Mouse (Mus musculus): ENCODE results near the gene Sugp2. TPM values are rescaled to one million over a fixed set of nuclear protein-coding genes. Genes with fewer than 3 reads are reported as not detected.

Gene Sugp2
- polyA plus RNA-seq, 1 experiment = 31.6 TPM

DNA sequence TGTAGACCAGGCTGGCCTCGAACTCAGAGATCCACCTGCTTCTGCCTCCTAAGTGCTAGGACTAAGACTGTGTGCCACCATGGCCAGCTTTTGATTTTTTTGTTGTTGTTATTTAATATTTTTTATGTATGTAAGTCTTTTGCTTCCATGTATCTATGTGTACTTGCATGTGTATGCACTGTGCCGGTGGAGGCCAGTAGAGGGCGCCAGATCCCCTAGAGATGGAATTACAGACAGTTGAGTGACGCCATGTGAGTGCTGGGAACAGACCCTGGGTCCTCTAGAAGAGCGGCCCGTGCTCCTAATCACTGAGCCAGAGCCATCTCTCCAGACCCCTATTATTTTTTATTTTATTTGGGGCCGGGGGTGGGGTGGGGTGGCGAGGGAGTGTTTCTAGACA is 52.7 kb downstream of the Sugp2 start:
- Histone ChIP-seq H3K4me1 (peaks cover 40% of the 10 kb centered on the region), H3K27me3 (replicated peaks) (no peaks in the 10 kb centered on the region), H3K9me3 (no peaks in the 10 kb centered on the region), H3K36me3 (replicated peaks; ENCODE audit: low read length) (peaks cover 74% of the 10 kb centered on the region), H3K4me3 (replicated peaks) (no peak overlapping the region)
- TF ChIP-seq FLI1 (IDR thresholded peaks at IDR 0.05; ENCODE audit: low read length) = no peak
- no peak for TF ChIP-seq GATA1 (IDR thresholded peaks at IDR 0.05; ENCODE audit: borderline replicate concordance, low read length)

DNA sequence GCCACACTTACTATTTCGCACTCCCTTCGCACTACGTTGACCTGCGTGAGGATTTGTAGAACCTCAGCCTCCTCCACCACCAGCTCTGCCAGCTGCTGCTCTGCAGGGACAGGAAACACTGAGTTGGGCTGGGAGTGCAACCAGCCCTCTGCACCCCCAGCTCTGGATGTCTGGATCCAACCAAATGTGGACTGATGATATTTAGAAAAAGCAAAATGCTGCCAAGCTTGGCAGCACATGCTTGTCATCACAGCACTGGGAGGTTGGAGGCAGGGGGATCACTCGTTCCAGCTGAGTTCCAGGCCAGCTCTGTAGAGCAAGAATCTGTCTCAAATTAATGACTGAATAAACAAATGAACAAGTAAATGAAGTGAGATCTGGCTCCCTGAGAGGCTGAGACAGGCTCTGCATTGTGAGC is 60.0 kb downstream of the Sugp2 start:
- H3K9me3 ChIP-seq = no peaks in the 10 kb centered on the region
- peaks cover 96% of the 10 kb centered on the region for H3K36me3 ChIP-seq (replicated peaks; ENCODE audit: low read length)

DNA sequence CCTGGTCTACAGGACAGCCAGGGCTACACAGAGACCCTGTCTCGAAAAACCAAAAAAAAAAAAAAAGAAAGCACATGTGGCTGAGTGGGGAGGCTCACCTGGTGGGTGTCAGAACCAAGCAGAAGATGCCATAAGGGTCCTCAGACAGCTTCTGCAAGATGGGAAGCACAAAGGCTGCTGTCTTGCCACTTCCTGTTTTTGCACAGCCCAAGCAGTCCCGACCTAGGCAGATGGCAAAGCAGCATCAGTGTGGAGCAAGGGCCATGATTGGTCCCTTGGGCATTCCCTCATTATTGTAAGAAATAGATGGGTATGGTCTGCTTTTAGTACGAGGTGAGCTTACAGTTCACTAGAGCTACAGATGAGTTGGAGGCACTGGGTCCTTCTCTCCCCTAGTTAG is 66.9 kb downstream of the Sugp2 start:
- H3K27me3 ChIP-seq (replicated peaks) = no peaks in the 10 kb centered on the region
- peaks cover 52% of the 10 kb centered on the region for H3K4me1 ChIP-seq
- H3K36me3 ChIP-seq (replicated peaks; ENCODE audit: low read length) = peaks cover 70% of the 10 kb centered on the region
- H3K9me3 ChIP-seq = no peaks in the 10 kb centered on the region
- TF ChIP-seq FLI1 (IDR thresholded peaks at IDR 0.05; ENCODE audit: low read length) (no peak), GATA1 (IDR thresholded peaks at IDR 0.05; ENCODE audit: borderline replicate concordance, low read length) (no peak)
- H3K4me3 ChIP-seq (replicated peaks) = peak overlapping the region; percentile 79

More for the DNA sequence above, 60.0 kb downstream of the Sugp2 start:
- no peak for TF ChIP-seq FLI1 (IDR thresholded peaks at IDR 0.05; ENCODE audit: low read length)
- no peak for TF ChIP-seq GATA1 (IDR thresholded peaks at IDR 0.05; ENCODE audit: borderline replicate concordance, low read length)
- no peaks in the 10 kb centered on the region for H3K27me3 ChIP-seq (replicated peaks)
- no peak overlapping the region for H3K4me3 ChIP-seq (replicated peaks)
- H3K4me1 ChIP-seq = peaks cover 22% of the 10 kb centered on the region; the same call in 1 of the 2 replicates

DNA sequence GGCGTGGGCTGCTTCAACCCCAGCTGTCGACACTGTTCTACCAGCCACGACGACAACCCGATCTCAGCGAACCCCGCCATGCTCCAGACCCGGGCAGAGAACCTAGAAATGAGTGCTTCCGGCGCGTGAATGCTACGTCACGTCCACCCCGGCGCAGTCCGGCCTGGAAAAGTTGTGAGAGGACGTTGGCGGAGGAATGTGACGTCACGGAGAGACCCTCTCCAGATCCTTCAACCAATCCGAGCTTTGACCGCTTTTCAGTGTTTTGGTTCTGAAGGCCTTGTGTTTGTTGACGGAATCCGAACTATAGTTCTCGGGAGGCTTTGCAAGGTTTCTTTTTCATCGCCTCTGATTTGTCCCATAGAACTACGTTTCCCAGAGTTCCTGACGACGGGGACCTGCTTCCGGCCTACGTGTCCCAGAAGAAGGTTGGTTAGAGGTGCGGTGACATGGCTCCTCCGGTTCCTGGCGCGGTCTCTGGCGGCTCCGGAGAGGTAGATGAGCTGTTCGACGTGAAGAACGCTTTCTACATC is 68.4 kb downstream of the Sugp2 start, which contains the start of the genes Ddx49 and Cope:
Gene Ddx49, minus strand, starts transcription at position 132 of the 533 bp plus-strand sequence.
Gene Cope, plus strand, starts transcription at position 161 of the 533 bp plus-strand sequence.
- no peaks in the 10 kb centered on the region for H3K27me3 ChIP-seq (replicated peaks)
- peaks cover 70% of the 10 kb centered on the region for H3K36me3 ChIP-seq (replicated peaks; ENCODE audit: low read length)
- H3K4me1 ChIP-seq = peaks cover 52% of the 10 kb centered on the region
- TF ChIP-seq FLI1 (IDR thresholded peaks at IDR 0.05; ENCODE audit: low read length) = no peak; the same call in 1 of the 2 replicates
- no peak for TF ChIP-seq GATA1 (IDR thresholded peaks at IDR 0.05; ENCODE audit: borderline replicate concordance, low read length)
- no peaks in the 10 kb centered on the region for H3K9me3 ChIP-seq
- peak within 1 kb of the TSS; percentile 99 for H3K4me3 ChIP-seq (replicated peaks)

DNA sequence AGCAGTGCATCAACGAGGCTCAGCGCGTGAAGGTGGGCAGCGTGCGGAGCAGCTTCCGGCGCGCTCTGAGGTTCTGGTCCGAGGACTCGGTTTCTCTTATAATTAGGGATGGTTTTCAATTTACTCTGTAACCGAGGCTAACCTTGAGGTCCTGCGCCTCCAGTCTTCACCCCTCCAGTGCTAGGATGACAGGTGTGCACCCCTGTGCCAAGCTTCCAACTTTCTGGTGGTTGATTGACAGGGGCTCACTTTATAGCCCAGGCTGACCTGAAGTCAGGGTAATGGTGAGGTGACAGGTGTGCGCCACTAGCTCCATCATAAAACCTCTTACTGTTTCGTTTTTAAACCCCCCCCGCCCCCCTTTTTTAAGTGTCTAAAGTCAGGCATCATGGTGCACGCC is 68.9 kb downstream of the Sugp2 start:
- TF ChIP-seq FLI1 (IDR thresholded peaks at IDR 0.05; ENCODE audit: low read length) (no peak), GATA1 (IDR thresholded peaks at IDR 0.05; ENCODE audit: borderline replicate concordance, low read length) (no peak)
- Histone ChIP-seq H3K9me3 (no peaks in the 10 kb centered on the region), H3K36me3 (replicated peaks; ENCODE audit: low read length) (peaks cover 70% of the 10 kb centered on the region), H3K4me1 (peaks cover 57% of the 10 kb centered on the region), H3K4me3 (replicated peaks) (peak overlapping the region; percentile 99), H3K27me3 (replicated peaks) (no peaks in the 10 kb centered on the region)

DNA sequence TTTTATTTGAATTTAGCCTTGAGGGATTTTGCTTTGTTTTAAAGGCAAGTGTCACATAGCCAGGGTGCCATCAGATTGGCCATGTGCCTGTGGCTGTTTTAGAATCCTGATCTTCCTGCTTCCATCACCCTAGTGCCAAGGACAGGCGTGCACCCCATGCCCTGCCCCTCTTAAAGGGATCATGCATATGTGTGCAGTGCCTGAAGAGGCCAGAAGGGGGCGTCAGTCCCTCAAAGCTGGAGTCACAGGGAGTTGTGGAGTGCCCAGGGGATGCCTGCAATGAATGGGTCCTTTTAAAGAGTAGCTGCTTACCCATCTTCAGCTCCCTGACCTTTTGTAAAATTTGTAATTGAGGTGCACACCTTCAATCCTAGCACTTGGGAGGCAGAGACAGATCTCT is 75.3 kb downstream of the Sugp2 start:
- H3K36me3 ChIP-seq (replicated peaks; ENCODE audit: low read length) = peaks cover 95% of the 10 kb centered on the region
- no peaks in the 10 kb centered on the region for H3K9me3 ChIP-seq
- H3K27me3 ChIP-seq (replicated peaks) = no peaks in the 10 kb centered on the region
- H3K4me3 ChIP-seq (replicated peaks) = no peak overlapping the region
- H3K4me1 ChIP-seq = peaks cover 35% of the 10 kb centered on the region
- TF ChIP-seq FLI1 (IDR thresholded peaks at IDR 0.05; ENCODE audit: low read length) (no peak), GATA1 (IDR thresholded peaks at IDR 0.05; ENCODE audit: borderline replicate concordance, low read length) (no peak)

DNA sequence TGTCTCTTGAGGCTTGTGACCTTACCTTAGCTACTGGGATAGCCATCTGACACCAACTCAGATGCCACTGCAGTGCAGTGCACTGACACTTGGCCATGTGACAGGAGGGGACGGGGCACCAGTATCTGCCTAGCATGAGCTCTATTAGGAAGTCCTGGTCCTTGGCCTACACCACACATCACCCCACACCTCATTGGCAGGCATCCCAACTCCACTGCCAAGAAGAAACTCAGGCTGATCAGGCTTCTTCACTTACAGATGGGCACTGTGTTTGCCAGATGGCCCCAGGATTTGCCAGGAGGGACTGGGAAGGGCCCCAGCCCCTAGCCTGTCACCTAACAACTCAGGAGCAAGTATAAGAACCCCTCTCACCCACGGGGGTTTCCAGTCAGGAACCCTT is 79.4 kb downstream of the Sugp2 start:
- H3K9me3 ChIP-seq = no peaks in the 10 kb centered on the region
- peaks cover 33% of the 10 kb centered on the region for H3K4me1 ChIP-seq
- TF ChIP-seq GATA1 (IDR thresholded peaks at IDR 0.05; ENCODE audit: borderline replicate concordance, low read length) (no peak), FLI1 (IDR thresholded peaks at IDR 0.05; ENCODE audit: low read length) (no peak)
- no peak overlapping the region for H3K4me3 ChIP-seq (replicated peaks)
- H3K36me3 ChIP-seq (replicated peaks; ENCODE audit: low read length) = peaks cover 54% of the 10 kb centered on the region
- peaks cover 36% of the 10 kb centered on the region for H3K27me3 ChIP-seq (replicated peaks)

DNA sequence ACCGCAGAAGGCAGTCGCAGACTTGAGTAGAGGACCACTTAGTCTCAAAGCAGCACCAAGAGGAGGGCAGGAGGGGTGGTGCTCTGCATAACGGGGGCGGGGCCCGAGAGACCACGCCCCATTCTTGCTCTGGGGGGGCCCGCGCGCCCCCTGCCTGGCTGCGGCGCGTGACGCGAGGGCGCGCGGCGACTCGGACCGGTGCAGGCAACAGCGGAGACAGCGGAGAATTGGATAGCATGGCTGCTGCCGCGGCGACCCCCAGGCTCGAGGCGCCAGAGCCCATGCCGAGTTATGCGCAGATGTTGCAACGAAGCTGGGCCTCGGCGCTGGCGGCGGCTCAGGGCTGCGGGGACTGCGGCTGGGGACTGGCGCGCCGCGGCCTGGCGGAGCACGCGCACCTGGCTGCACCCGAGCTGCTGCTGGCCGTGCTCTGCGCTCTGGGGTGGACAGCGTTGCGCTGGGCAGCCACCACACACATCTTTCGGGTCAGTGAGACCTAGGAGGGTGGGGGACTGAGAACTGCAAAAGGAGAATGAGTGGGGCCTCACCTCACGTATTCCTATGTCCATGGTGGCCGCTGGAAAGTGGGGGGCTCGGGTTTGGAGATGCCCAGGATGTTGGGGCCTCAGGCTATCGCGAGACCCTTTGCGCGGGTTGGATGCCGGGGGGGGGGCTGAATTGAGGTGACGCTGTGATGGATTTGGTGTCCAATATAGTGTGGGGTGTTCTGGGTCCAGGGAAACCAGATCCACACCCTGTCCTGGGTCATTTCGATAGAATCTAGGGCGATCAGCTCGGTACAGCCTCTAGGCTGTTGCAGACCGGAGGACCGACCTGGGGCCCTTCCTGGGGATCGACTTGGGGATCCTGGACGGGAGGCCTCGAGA is 81.8 kb downstream of the Sugp2 start, which contains the start of gene Cers1:
Gene Cers1, plus strand, starts transcription at position 152 of the 887 bp plus-strand sequence.
- Histone ChIP-seq H3K4me3 (replicated peaks) (peak within 1 kb of the TSS; percentile 92), H3K27me3 (replicated peaks) (peaks cover 54% of the 10 kb centered on the region), H3K4me1 (peaks cover 32% of the 10 kb centered on the region), H3K36me3 (replicated peaks; ENCODE audit: low read length) (peaks cover 32% of the 10 kb centered on the region), H3K9me3 (no peaks in the 10 kb centered on the region)
- TF ChIP-seq FLI1 (IDR thresholded peaks at IDR 0.05; ENCODE audit: low read length) = no peak
- no peak for TF ChIP-seq GATA1 (IDR thresholded peaks at IDR 0.05; ENCODE audit: borderline replicate concordance, low read length)

DNA sequence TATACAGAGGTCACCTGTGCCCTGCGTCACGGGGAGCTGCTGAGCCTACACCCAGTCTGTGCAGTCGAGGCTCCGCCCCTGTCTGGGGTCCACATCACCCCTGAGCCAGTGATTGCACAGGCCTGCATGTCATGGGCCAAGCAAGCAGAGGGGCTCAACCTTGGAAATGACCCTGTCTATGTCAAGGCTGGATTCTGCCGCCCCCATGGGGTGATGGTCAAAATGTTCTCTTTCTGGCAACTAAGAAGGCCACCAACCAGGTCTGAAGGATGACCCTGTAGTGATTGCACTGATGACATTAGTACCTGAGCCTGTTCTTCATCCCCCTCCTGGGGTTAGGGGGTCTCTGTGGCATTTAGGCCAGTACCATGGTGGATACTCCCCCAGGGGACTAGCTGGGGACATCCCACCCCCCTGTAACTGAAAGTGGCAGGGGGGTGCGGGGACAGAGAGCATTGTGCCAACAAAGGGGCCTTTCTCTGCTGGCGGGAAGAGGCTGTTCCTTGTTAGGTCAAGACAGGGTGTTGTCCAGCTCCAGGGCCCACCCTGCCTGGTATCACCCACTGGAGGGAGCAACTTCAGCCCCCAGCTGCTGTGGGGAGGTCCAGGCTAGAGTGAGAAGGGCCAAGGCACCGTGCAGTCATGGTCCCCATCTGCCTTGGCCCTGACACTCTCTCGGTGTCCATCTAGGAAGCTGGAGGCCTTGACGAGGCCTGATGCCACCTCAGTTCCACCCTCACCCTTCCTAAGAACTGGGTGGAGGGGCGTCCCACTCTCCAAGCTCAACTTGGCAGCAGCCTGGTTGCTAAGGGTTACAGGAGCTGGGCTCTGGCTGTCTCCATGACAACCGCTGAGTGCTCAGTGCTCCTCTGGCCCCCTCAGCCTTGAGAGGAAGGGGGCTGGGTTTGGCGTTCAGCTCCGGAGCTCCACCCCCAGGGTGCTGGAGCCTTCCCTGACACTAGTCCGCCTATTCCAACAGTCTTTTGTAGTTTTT is 82.8 kb downstream of the Sugp2 start:
- Histone ChIP-seq H3K27me3 (replicated peaks) (peaks cover 60% of the 10 kb centered on the region), H3K4me3 (replicated peaks) (peak overlapping the region; percentile 92), H3K9me3 (no peaks in the 10 kb centered on the region), H3K36me3 (replicated peaks; ENCODE audit: low read length) (peaks cover 23% of the 10 kb centered on the region), H3K4me1 (peaks cover 35% of the 10 kb centered on the region)
- TF ChIP-seq GATA1 (IDR thresholded peaks at IDR 0.05; ENCODE audit: borderline replicate concordance, low read length) = no peak
- TF ChIP-seq FLI1 (IDR thresholded peaks at IDR 0.05; ENCODE audit: low read length) = no peak
